Mouse (Mus musculus): ENCODE results near the gene Chchd6.

GRCm38 (mm10) chr6:89381851-89382250 is 213.6 kb downstream of the Chchd6 start:
- no peak for TF ChIP-seq CTCF (IDR thresholded peaks at IDR 0.05; ENCODE audit: low read depth, low read length)
- TF ChIP-seq POLR2AphosphoS5 (IDR thresholded peaks at IDR 0.05; ENCODE audit: insufficient replicate concordance, low read depth, low read length) = no peak
- no peak for TF ChIP-seq GATA1 (IDR thresholded peaks at IDR 0.05; ENCODE audit: borderline replicate concordance, low read length)
- no peak for TF ChIP-seq TAL1 (conservative IDR thresholded peaks at IDR 0.05; ENCODE audit: low read depth, low read length)
- no peak for TF ChIP-seq GATA2 (IDR thresholded peaks at IDR 0.05; ENCODE audit: borderline replicate concordance, low read depth, low read length)

Data from G1E (cell line).